Mouse (Mus musculus): ENCODE measurements at regions not wholly inside any gene's neighbourhood (a gene's known extent, or its start where the extent isn't known, plus 50 kb on each side); places are given as distances from the start of the nearest gene placed in this dataset.

DNA sequence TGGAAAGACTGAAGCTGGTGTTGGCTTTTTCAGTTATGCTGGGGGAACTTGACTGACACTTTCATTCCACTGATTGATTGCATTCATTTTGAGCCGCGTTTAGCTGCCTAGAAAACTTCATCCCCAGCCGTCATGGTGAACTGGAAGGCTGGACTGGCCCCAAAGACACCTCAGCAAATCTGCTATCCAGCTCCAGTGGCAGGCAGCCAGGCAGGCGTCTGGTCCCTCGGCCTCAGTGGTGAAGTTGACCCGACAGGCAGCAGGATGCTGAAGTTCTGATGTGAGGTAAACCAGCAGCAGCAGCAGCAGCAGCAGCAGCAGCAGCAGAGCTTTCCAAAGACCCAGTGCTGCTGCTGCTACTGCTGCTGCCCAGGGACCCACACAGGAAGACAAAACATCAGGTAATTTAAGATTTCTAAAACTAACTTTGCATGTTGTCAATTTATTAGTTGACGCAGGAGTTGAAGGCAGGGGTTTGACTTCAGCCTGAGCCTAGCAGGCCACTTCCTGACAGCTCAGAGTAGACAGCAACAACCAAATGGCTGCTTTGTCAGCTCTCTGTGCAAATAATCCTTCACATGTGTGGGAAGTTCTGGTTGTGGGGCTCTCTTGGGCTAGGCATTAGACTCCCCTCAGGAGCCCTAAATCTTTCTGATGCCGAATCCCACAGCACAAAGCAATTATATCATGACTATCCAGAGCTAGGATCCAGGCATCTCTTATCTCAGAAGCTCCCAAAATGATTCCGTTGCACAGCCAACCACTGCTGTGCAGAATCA is 200.4 kb upstream of the Nhs start:
- DNase-seq (ENCODE audit: low spot score): peak; percentile 33
- Histone ChIP-seq H3K27me3 (ENCODE audit: insufficient read depth, low read length) (no peaks in the 10 kb centered on the region), H3K36me3 (ENCODE audit: insufficient read depth, low read length) (no peaks in the 10 kb centered on the region)

DNA sequence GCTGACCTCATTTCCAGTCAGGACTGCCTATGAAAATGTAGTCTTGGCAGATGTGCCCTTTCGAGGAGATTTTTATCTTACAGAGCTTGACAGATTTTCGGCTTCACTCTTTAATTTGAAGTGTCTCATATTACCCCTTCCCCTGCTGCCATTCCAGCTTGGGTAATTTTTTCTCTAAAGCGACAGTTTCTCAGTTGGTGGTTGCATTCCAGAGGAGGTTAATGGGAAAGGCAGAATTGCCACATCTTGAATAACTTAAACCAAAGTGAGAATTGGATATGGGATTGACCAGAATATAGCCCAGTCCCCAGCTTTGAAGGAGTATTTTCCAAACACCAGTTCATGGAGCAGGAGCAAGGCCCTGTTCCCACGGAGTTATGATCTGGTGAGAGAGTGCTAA is 188.8 kb upstream of the Nhs start:
- Histone ChIP-seq H3K4me3 (ENCODE audit: low read length) (no peak overlapping the region), H3K4me2 (ENCODE audit: low read depth, low read length) (no peak overlapping the region), H3K4me1 (ENCODE audit: insufficient read depth, low read length) (no peaks in the 10 kb centered on the region), H3K27ac (no peak overlapping the region), H3K9ac (replicated peaks; ENCODE audit: low read length) (no peak overlapping the region), H3K9me3 (ENCODE audit: low read length) (no peaks in the 10 kb centered on the region), H3K36me3 (ENCODE audit: insufficient read depth, low read length) (no peaks in the 10 kb centered on the region), H3K27me3 (ENCODE audit: insufficient read depth, low read length) (no peaks in the 10 kb centered on the region; the same call in 1 of the 2 replicates)
- DNase-seq (ENCODE audit: low spot score) (no peak), ATAC-seq (no peak)
- 54% methylated on average over 4 of the region's 4 CpGs for WGBS
- no peak for TF ChIP-seq CTCF (IDR thresholded peaks at IDR 0.05; ENCODE audit: low read depth)

More for the DNA sequence above, 200.4 kb upstream of the Nhs start:
- Histone ChIP-seq H3K4me3 (ENCODE audit: low read length) (no peak overlapping the region), H3K27ac (no peak overlapping the region), H3K4me2 (ENCODE audit: low read depth, low read length) (no peak overlapping the region), H3K9ac (replicated peaks; ENCODE audit: low read length) (no peak overlapping the region), H3K9me3 (ENCODE audit: low read length) (no peaks in the 10 kb centered on the region), H3K4me1 (ENCODE audit: insufficient read depth, low read length) (no peaks in the 10 kb centered on the region)
- ATAC-seq: no peak
- no peak for TF ChIP-seq CTCF (IDR thresholded peaks at IDR 0.05; ENCODE audit: low read depth)
- WGBS: 52% methylated on average over 9 of the region's 9 CpGs

DNA sequence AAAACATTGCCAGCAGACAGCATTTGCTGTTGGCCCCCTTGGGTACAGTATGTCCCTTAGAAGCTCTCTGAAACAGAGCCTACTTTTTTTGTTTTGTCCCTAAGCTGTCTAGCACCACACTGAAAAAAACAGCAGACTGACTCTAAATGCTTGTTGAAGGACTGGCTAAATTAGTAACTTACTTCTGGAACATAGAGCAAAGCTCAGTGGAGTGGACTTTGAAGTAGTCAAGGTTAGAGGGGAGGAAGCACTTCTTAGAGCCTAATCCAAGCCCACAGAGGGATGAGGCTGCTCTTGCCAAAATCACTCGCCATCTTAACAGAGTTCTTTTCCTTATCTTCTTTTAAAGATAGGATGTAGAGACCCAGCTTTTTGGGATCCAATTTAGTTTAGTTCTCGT is 188.4 kb upstream of the Nhs start:
- Histone ChIP-seq H3K36me3 (ENCODE audit: insufficient read depth, low read length) (no peaks in the 10 kb centered on the region), H3K27me3 (ENCODE audit: insufficient read depth, low read length) (no peaks in the 10 kb centered on the region; the same call in 1 of the 2 replicates), H3K4me3 (ENCODE audit: low read length) (no peak overlapping the region), H3K4me2 (ENCODE audit: low read depth, low read length) (no peak overlapping the region), H3K9ac (replicated peaks; ENCODE audit: low read length) (no peak overlapping the region), H3K27ac (no peak overlapping the region), H3K4me1 (ENCODE audit: insufficient read depth, low read length) (no peaks in the 10 kb centered on the region), H3K9me3 (ENCODE audit: low read length) (no peaks in the 10 kb centered on the region)
- WGBS: 57% methylated on average over 2 of the region's 2 CpGs
- no peak for DNase-seq (ENCODE audit: low spot score)
- TF ChIP-seq CTCF (IDR thresholded peaks at IDR 0.05; ENCODE audit: low read depth): no peak
- no peak for ATAC-seq

DNA sequence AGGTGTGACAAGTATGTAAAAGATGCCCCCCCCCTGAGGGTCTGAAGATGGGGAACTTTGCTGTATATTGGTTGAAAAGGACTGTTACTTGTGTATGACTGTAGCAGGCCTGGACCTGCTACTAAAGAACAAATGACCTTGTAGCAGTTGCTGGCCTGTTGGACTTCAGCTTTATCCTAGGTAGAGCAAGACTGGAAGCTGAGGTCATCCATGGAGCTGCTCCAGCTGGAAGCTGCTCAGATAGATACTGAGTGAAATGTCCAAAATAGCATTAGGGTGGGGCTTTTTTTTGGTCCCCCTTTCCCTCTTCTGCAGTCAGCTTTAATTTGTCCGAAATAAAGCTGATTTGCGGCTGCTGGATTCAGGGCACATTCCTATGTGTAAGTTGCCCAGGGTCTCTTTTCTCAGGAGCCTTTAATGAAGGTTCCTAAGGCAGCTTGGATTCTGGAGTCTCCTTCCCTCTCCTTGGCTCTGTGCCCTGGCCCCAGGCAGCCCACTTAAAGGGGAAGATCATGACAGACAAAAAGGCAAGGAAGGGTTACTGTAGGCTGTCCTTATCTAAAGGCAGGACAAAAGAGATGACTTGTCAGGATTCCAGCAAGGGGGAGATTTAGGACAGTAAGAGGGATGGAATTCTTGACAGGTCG is 186.1 kb upstream of the Nhs start:
- H3K27ac ChIP-seq: no peak overlapping the region
- H3K9me3 ChIP-seq (ENCODE audit: low read length): no peaks in the 10 kb centered on the region
- no peaks in the 10 kb centered on the region for H3K36me3 ChIP-seq (ENCODE audit: insufficient read depth, low read length)
- H3K4me3 ChIP-seq (ENCODE audit: low read length): no peak overlapping the region
- DNase-seq (ENCODE audit: low spot score) (peak; percentile 25), ATAC-seq (no peak)
- H3K27me3 ChIP-seq (ENCODE audit: insufficient read depth, low read length): no peaks in the 10 kb centered on the region; the same call in 1 of the 2 replicates
- no peak overlapping the region for H3K9ac ChIP-seq (replicated peaks; ENCODE audit: low read length)
- H3K4me1 ChIP-seq (ENCODE audit: insufficient read depth, low read length): no peaks in the 10 kb centered on the region
- no peak for TF ChIP-seq CTCF (IDR thresholded peaks at IDR 0.05; ENCODE audit: low read depth)
- WGBS: 64% methylated on average over 3 of the region's 3 CpGs
- no peak overlapping the region for H3K4me2 ChIP-seq (ENCODE audit: low read depth, low read length)

DNA sequence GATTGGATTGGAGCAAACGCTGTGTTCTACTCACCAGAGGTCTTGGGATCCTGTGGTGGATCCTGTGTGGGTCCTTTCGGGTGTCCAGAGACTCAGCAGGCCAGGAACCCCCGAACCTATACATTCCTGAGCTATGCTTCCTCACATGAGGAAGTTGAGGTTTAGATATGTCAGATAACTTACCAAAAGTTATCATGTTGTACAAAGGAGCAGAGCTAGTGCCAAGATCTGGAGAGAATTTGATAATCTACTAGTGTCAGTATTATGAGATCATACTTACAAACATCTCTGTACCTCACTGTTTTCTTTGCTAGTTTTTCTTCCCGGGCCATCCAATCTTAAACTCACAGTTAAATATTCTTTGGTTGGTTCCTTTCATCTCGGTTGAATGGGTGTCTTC is 172.6 kb upstream of the Nhs start:
- no peak overlapping the region for H3K4me3 ChIP-seq (ENCODE audit: low read length)

DNA sequence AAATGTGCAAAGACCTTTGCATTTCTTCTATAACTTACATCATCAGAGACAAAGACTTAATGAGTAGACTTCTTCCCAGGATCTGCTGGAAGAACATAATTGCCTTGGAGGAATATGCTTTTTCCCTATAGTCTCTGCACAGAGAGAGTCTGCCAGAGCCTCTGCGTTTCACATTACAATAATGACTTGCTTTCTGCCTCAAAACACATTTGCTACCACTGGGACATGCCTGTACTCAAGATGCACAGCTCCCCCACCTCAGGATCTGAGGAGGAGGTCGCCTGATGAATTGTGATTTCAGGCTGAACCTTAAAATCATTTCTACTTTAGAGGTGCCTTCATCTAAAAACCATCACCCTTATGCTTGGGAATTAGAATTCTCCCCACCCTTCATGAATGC is 148.1 kb upstream of the Nhs start:
- DNase-seq (ENCODE audit: low spot score): no peak
- Histone ChIP-seq H3K27ac (no peak overlapping the region), H3K27me3 (ENCODE audit: insufficient read depth, low read length) (no peaks in the 10 kb centered on the region), H3K36me3 (ENCODE audit: insufficient read depth, low read length) (no peaks in the 10 kb centered on the region), H3K9me3 (ENCODE audit: low read length) (no peaks in the 10 kb centered on the region), H3K4me1 (ENCODE audit: insufficient read depth, low read length) (no peaks in the 10 kb centered on the region), H3K4me2 (ENCODE audit: low read depth, low read length) (no peak overlapping the region), H3K4me3 (ENCODE audit: low read length) (no peak overlapping the region), H3K9ac (replicated peaks; ENCODE audit: low read length) (no peak overlapping the region)
- 59% methylated on average over 2 of the region's 2 CpGs for WGBS
- ATAC-seq: no peak
- TF ChIP-seq CTCF (IDR thresholded peaks at IDR 0.05; ENCODE audit: low read depth): no peak

More for the DNA sequence above, 172.6 kb upstream of the Nhs start:
- Histone ChIP-seq H3K36me3 (ENCODE audit: insufficient read depth, low read length) (no peaks in the 10 kb centered on the region), H3K27ac (no peak overlapping the region), H3K27me3 (ENCODE audit: insufficient read depth, low read length) (no peaks in the 10 kb centered on the region), H3K9me3 (ENCODE audit: low read length) (no peaks in the 10 kb centered on the region), H3K4me1 (ENCODE audit: insufficient read depth, low read length) (no peaks in the 10 kb centered on the region), H3K9ac (replicated peaks; ENCODE audit: low read length) (no peak overlapping the region), H3K4me2 (ENCODE audit: low read depth, low read length) (no peak overlapping the region)
- 88% methylated on average over 5 of the region's 5 CpGs for WGBS
- DNase-seq (ENCODE audit: low spot score) (no peak), ATAC-seq (no peak)
- no peak for TF ChIP-seq CTCF (IDR thresholded peaks at IDR 0.05; ENCODE audit: low read depth)

DNA sequence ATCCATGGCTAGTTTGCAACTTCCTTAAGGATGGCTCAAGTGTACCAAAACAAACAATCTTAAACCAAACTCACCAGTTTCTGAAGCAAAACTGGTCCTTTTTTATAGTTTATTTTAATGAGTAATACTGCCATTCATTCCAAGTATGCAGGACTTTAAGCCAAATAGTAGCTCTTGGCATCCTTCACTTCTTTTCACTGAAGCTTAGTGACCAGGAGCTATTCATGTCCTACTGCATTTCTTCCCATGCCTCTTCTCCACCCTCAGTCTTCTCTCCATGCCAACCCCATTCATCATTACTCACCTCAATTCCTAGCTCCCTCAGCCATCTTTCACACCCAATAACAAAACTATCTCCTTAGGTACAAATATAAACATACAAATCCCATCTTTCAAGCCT is 144.6 kb upstream of the Nhs start:
- Histone ChIP-seq H3K9me3 (ENCODE audit: low read length) (no peaks in the 10 kb centered on the region), H3K4me3 (ENCODE audit: low read length) (no peak overlapping the region), H3K27me3 (ENCODE audit: insufficient read depth, low read length) (no peaks in the 10 kb centered on the region), H3K27ac (no peak overlapping the region), H3K9ac (replicated peaks; ENCODE audit: low read length) (no peak overlapping the region), H3K4me1 (ENCODE audit: insufficient read depth, low read length) (no peaks in the 10 kb centered on the region), H3K36me3 (ENCODE audit: insufficient read depth, low read length) (no peaks in the 10 kb centered on the region), H3K4me2 (ENCODE audit: low read depth, low read length) (no peak overlapping the region)
- no peak for ATAC-seq
- DNase-seq (ENCODE audit: low spot score): no peak
- TF ChIP-seq CTCF (IDR thresholded peaks at IDR 0.05; ENCODE audit: low read depth): no peak
